Mouse (Mus musculus) layer of hippocampus, postnatal 10 days (tissue): ENCODE measurements around the gene Stk24. TPM values are rescaled to one million over a fixed set of nuclear protein-coding genes. Genes with fewer than 3 reads are reported as not detected.
"Not testable (repeated sequence)": the region's sequence is repeated elsewhere in the genome, so short reads cannot be mapped to it uniquely, and the experiment has no call there.

ENCODE experiments used
- DNase-seq, 2 experiments: peaks; one replicate each; pipeline ENCODE4 v3.0.0; 2021; ENCODE audit warnings: low spot score in 2 of 2
- long read RNA-seq: library from polyadenylated mRNA; stranded (forward); transcript quantifications from one replicate; pipeline ENCODE4 v2.0.0, GENCODE M21; 2023
- total RNA-seq, 2 experiments: library from RNA; stranded (reverse); gene quantifications; 2 replicates each; pipeline ENCODE4 v1.2.3; 2021

Gene Stk24
- 10 to 100 TPM; 45.8 to 51.1 TPM for total RNA-seq
- long read RNA-seq, transcript Stk24-201 (11 exons, 2,676 nt): major isoform, 11 of 13 reads
- long read RNA-seq, partial matches to known transcripts: 1 of 13 reads
- long read RNA-seq, other reads (novel, unspliced or antisense): 1 of 13 reads

GRCm38 (mm10) chr14:121379827-121380145, at the start of gene Stk24:
Gene Stk24 (minus strand): TSS chr14:121380011.
- no peak for DNase-seq

GRCm38 (mm10) chr14:121428148-121428547, 48.3 kb upstream of the Stk24 start:
- no peak for DNase-seq

GRCm38 (mm10) chr14:121426743-121427142, 46.9 kb upstream of the Stk24 start:
- DNase-seq: no peak

GRCm38 (mm10) chr14:121425004-121425793, 45.4 kb upstream of the Stk24 start:
- no peak for DNase-seq

- DNase-seq: no peak
Observed at GRCm38 (mm10) chr14:121423341-121423751, 43.5 kb upstream of the Stk24 start.

- DNase-seq: no peak
Observed at GRCm38 (mm10) chr14:121422664-121423340, 43.0 kb upstream of the Stk24 start.

GRCm38 (mm10) chr14:121422000-121422399, 42.2 kb upstream of the Stk24 start:
- no peak for DNase-seq

GRCm38 (mm10) chr14:121417594-121417993, 37.8 kb upstream of the Stk24 start:
- no peak for DNase-seq

GRCm38 (mm10) chr14:121416626-121417319, 37.0 kb upstream of the Stk24 start:
- no peak for DNase-seq

- no peak for DNase-seq
Observed at GRCm38 (mm10) chr14:121414635-121415241, 34.9 kb upstream of the Stk24 start.

GRCm38 (mm10) chr14:121413726-121414125, 33.9 kb upstream of the Stk24 start:
- not testable (repeated sequence) for DNase-seq

- DNase-seq: no peak
Observed at GRCm38 (mm10) chr14:121408944-121409343, 29.1 kb upstream of the Stk24 start.

GRCm38 (mm10) chr14:121406943-121407342, 27.1 kb upstream of the Stk24 start:
- DNase-seq: no peak

- DNase-seq: no peak
Observed at GRCm38 (mm10) chr14:121405546-121405945, 25.7 kb upstream of the Stk24 start.

GRCm38 (mm10) chr14:121405120-121405519, 25.3 kb upstream of the Stk24 start:
- DNase-seq: no peak

GRCm38 (mm10) chr14:121399676-121400075, 19.9 kb upstream of the Stk24 start:
- no peak for DNase-seq

GRCm38 (mm10) chr14:121397471-121397870, 17.7 kb upstream of the Stk24 start:
- DNase-seq: no peak

- no peak for DNase-seq
Observed at GRCm38 (mm10) chr14:121395125-121395524, 15.3 kb upstream of the Stk24 start.

GRCm38 (mm10) chr14:121391927-121392326, 12.1 kb upstream of the Stk24 start:
- DNase-seq: no peak

GRCm38 (mm10) chr14:121387760-121388159, 7.9 kb upstream of the Stk24 start:
- DNase-seq: no peak

- no peak for DNase-seq
Observed at GRCm38 (mm10) chr14:121385440-121385839, 5.6 kb upstream of the Stk24 start.
